Mouse (Mus musculus): Measurements from ENCODE around the gene Cst13.

The Cst13 gene

GRCm38 (mm10) chr2:148874617-148875334, 54.9 kb downstream of the Cst13 start:
- in situ Hi-C loops (cut with MboI; ENCODE audit: low sequenced_read_pairs) = no loop called here

GRCm38 (mm10) chr2:148875335-148875811, 55.5 kb downstream of the Cst13 start, which contains the start of gene Cst3:
TSS of gene Cst3 (minus strand) at chr2:148875692.
- in situ Hi-C loops (cut with MboI; ENCODE audit: low sequenced_read_pairs) = no loop called here

DNA sequence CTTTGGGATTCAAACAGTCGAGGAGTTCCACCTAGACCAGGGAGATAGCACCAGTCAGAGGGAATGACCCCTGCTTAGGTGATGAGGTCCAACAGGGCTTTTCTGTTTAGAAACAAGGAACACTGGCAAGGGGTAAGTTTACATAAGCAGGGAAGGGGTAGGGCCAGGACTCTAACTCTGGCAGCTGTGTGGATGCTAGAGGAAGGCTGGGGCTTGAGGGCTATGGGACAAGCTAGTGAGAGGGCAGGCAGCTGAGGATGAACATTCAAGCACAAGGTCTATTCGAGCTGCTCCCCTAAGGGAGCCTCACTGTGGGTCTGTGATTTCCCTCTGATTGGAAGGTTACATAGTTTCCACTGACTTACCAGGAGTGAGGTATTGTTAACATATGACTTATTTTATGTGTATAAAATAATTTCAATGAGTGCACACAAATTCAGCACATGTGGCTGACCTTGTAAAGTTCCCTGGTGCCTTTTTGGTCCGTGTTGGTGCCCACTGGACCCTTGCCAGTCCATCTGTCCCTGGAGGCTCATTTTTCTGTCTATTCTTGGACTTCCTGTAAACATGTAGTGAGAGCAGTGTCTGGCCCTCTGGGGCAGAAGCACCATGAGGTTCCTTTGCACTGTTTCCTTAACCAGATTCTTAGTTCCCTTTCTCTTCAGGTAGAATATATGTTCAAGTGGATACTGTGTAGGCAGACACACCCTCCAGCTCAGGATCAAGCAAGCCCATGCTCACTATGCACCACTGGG, 57.3 kb downstream of the Cst13 start:
- in situ Hi-C loops (cut with MboI; ENCODE audit: low sequenced_read_pairs) = no loop called here

- in situ Hi-C loops (cut with MboI; ENCODE audit: low sequenced_read_pairs) = no loop called here
Measured at GRCm38 (mm10) chr2:148878641-148879130, 58.8 kb downstream of the Cst13 start.

- in situ Hi-C loops (cut with MboI; ENCODE audit: low sequenced_read_pairs) = no loop called here
Measured at GRCm38 (mm10) chr2:148879199-148879598, 59.3 kb downstream of the Cst13 start.

All from CH12F3 (cell line).